Mouse (Mus musculus) forebrain, embryonic 12.5 days (tissue): ENCODE data around the gene Hps5. TPM values are rescaled to one million over a fixed set of nuclear protein-coding genes. Genes with fewer than 3 reads are reported as not detected.
A peak's percentile ranks its signal among the peaks of the same experiment; 100 is the strongest.
"Not testable (repeated sequence)": the region's sequence is repeated elsewhere in the genome, so short reads cannot be mapped to it uniquely, and the experiment has no call there.

Experiments
- ATAC-seq: fragments of 200-750 bp; cut with Nextera tagmentation; 2 replicates; pipeline ENCODE4 v1.8.0; 2017; ENCODE audit warnings: moderate TSS enrichment; ENCODE audit not compliant: low FRiP score
- H3K27ac ChIP-seq: fragments of 300-500 bp; sonication (generic); 2 replicates; pipeline ENCODE4 v1.5.1; 2016; ENCODE audit warnings: mild to moderate bottlenecking
- H3K27me3 ChIP-seq: fragments of 300-500 bp; sonication (generic); 2 replicates; pipeline ENCODE4 v1.6.1; 2016; ENCODE audit warnings: mild to moderate bottlenecking
- H3K36me3 ChIP-seq: fragments of 300-500 bp; sonication (generic); replicated peaks from 2 replicates; pipeline ENCODE4 v1.6.1; 2016; ENCODE audit warnings: mild to moderate bottlenecking
- H3K4me1 ChIP-seq: fragments of 300-500 bp; sonication (generic); 2 replicates; pipeline ENCODE4 v1.6.1; 2016
- H3K4me2 ChIP-seq: fragments of 300-500 bp; sonication (generic); 2 replicates; pipeline ENCODE4 v1.6.1; 2016; ENCODE audit warnings: mild to moderate bottlenecking, moderate library complexity
- H3K4me3 ChIP-seq: fragments of 300-500 bp; sonication (generic); replicated peaks from 2 replicates; pipeline ENCODE4 v1.5.1; 2016; ENCODE audit warnings: mild to moderate bottlenecking
- H3K9ac ChIP-seq: fragments of 300-500 bp; sonication (generic); 2 replicates; pipeline ENCODE4 v1.6.1; 2016; ENCODE audit warnings: mild to moderate bottlenecking
- H3K9me3 ChIP-seq: fragments of 300-500 bp; sonication (generic); 2 replicates; pipeline ENCODE4 v1.6.1; 2016
- WGBS: fragments of 180-500 bp; shearing (Covaris S2); methylation state at CpG from one replicate; pipeline ENCODE4 v1.1.7; 2016; 5-methylcytosine and 5-hydroxymethylcytosine counted together
- polyA plus RNA-seq: library from polyadenylated mRNA; unstranded; fragments of >200 nt; fragmentation: Nextera tagmentation; extraction: Ambion mirVana; gene quantifications from 2 replicates; pipeline ENCODE4 v1.2.1, GENCODE M21; 2016

Hps5 gene
- polyA plus RNA-seq, 1 experiment from 2014 or later, result 25.3 TPM

- H3K4me3 ChIP-seq, result no peak overlapping the region
- 84% methylated on average over 5 of the region's 5 CpGs for WGBS
- ATAC-seq, result no peak
- H3K4me2 ChIP-seq, result no peak overlapping the region
- peaks cover 10% of the 10 kb centered on the region for H3K27me3 ChIP-seq
- no peaks in the 10 kb centered on the region for H3K9me3 ChIP-seq
- H3K36me3 ChIP-seq, result no peaks in the 10 kb centered on the region
- H3K27ac ChIP-seq, result no peak overlapping the region
- no peak overlapping the region for H3K9ac ChIP-seq
- peaks cover 25% of the 10 kb centered on the region for H3K4me1 ChIP-seq
Measured at GRCm38 (mm10) chr7:46836357-46836756, 40.5 kb upstream of the Hps5 start.

GRCm38 (mm10) chr7:46834994-46835610, 39.2 kb upstream of the Hps5 start:
- peaks cover 25% of the 10 kb centered on the region for H3K4me1 ChIP-seq
- 0 out of 2 replicates have a peak overlapping the region, but pooled peaks have one; percentile 25 for H3K27ac ChIP-seq
- H3K36me3 ChIP-seq, result no peaks in the 10 kb centered on the region
- H3K4me2 ChIP-seq, result no peak overlapping the region
- peak overlapping the region; percentile 47; the same call in 1 of the 2 replicates for H3K9ac ChIP-seq
- 30% methylated on average over 13 of the region's 14 CpGs for WGBS
- 0 out of 2 replicates have a peak, but pooled peaks have one; percentile 20 for ATAC-seq
- H3K4me3 ChIP-seq, result no peak overlapping the region
- no peaks in the 10 kb centered on the region for H3K9me3 ChIP-seq
- H3K27me3 ChIP-seq, result peaks cover 3% of the 10 kb centered on the region; the same call in 1 of the 2 replicates

- no peak for ATAC-seq
- 88% methylated on average over 7 of the region's 7 CpGs for WGBS
- Histone ChIP-seq H3K4me2 (no peak overlapping the region), H3K4me1 (peaks cover 18% of the 10 kb centered on the region), H3K36me3 (no peaks in the 10 kb centered on the region), H3K9ac (no peak overlapping the region), H3K27me3 (no peaks in the 10 kb centered on the region), H3K27ac (no peak overlapping the region), H3K4me3 (no peak overlapping the region), H3K9me3 (no peaks in the 10 kb centered on the region)
Measured at GRCm38 (mm10) chr7:46833670-46834255, 37.9 kb upstream of the Hps5 start.

GRCm38 (mm10) chr7:46833266-46833665, 37.4 kb upstream of the Hps5 start:
- Histone ChIP-seq H3K27me3 (no peaks in the 10 kb centered on the region), H3K9me3 (no peaks in the 10 kb centered on the region), H3K9ac (no peak overlapping the region), H3K4me3 (no peak overlapping the region), H3K36me3 (no peaks in the 10 kb centered on the region), H3K27ac (no peak overlapping the region), H3K4me1 (peaks cover 13% of the 10 kb centered on the region), H3K4me2 (no peak overlapping the region)
- WGBS, result 88% methylated on average over 6 of the region's 6 CpGs
- ATAC-seq, result no peak

GRCm38 (mm10) chr7:46832112-46832810, 36.4 kb upstream of the Hps5 start:
- H3K27me3 ChIP-seq, H3K9me3 ChIP-seq, ATAC-seq, H3K4me1 ChIP-seq, H3K27ac ChIP-seq, H3K4me3 ChIP-seq, H3K9ac ChIP-seq, H3K4me2 ChIP-seq, H3K36me3 ChIP-seq: not testable (repeated sequence)
- WGBS, result 88% methylated on average over 11 of the region's 11 CpGs

GRCm38 (mm10) chr7:46831693-46832092, 35.8 kb upstream of the Hps5 start:
- 86% methylated on average over 8 of the region's 8 CpGs for WGBS
- ATAC-seq, result no peak
- Histone ChIP-seq H3K4me3 (no peak overlapping the region), H3K27ac (no peak overlapping the region), H3K9ac (no peak overlapping the region), H3K27me3 (no peaks in the 10 kb centered on the region), H3K4me2 (no peak overlapping the region), H3K9me3 (no peaks in the 10 kb centered on the region), H3K36me3 (no peaks in the 10 kb centered on the region), H3K4me1 (peaks cover 7% of the 10 kb centered on the region)

GRCm38 (mm10) chr7:46830799-46831590, 35.1 kb upstream of the Hps5 start:
- no peak for ATAC-seq
- Histone ChIP-seq H3K4me1 (peaks cover 7% of the 10 kb centered on the region), H3K9me3 (no peaks in the 10 kb centered on the region), H3K4me2 (no peak overlapping the region), H3K4me3 (no peak overlapping the region), H3K36me3 (no peaks in the 10 kb centered on the region), H3K27ac (no peak overlapping the region), H3K9ac (no peak overlapping the region), H3K27me3 (no peaks in the 10 kb centered on the region)
- WGBS, result 71% methylated on average over 13 of the region's 13 CpGs

- Histone ChIP-seq H3K4me2 (no peak overlapping the region), H3K4me1 (peaks cover 1% of the 10 kb centered on the region), H3K27me3 (no peaks in the 10 kb centered on the region), H3K4me3 (no peak overlapping the region), H3K9me3 (no peaks in the 10 kb centered on the region), H3K36me3 (no peaks in the 10 kb centered on the region), H3K9ac (no peak overlapping the region), H3K27ac (no peak overlapping the region)
- WGBS, result 89% methylated on average over 12 of the region's 12 CpGs
- no peak for ATAC-seq
Measured at GRCm38 (mm10) chr7:46829911-46830310, 34.0 kb upstream of the Hps5 start.

GRCm38 (mm10) chr7:46827803-46828184, 31.9 kb upstream of the Hps5 start:
- Histone ChIP-seq H3K4me1 (no peaks in the 10 kb centered on the region), H3K9me3 (no peaks in the 10 kb centered on the region), H3K4me2 (no peak overlapping the region), H3K4me3 (no peak overlapping the region), H3K9ac (no peak overlapping the region), H3K27ac (no peak overlapping the region), H3K27me3 (no peaks in the 10 kb centered on the region), H3K36me3 (peaks cover 12% of the 10 kb centered on the region)
- ATAC-seq, result no peak
- WGBS, result 86% methylated on average over 2 of the region's 2 CpGs

GRCm38 (mm10) chr7:46827046-46827802, 31.4 kb upstream of the Hps5 start:
- Histone ChIP-seq H3K4me3 (no peak overlapping the region), H3K27ac (no peak overlapping the region), H3K4me1 (no peaks in the 10 kb centered on the region), H3K9me3 (no peaks in the 10 kb centered on the region), H3K36me3 (peaks cover 18% of the 10 kb centered on the region), H3K27me3 (no peaks in the 10 kb centered on the region), H3K4me2 (no peak overlapping the region), H3K9ac (no peak overlapping the region)
- no peak for ATAC-seq
- 83% methylated on average over 20 of the region's 20 CpGs for WGBS

- WGBS, result 94% methylated on average over 15 of the region's 15 CpGs
- H3K4me3 ChIP-seq, H3K27me3 ChIP-seq, H3K4me2 ChIP-seq, ATAC-seq, H3K9me3 ChIP-seq, H3K4me1 ChIP-seq, H3K9ac ChIP-seq, H3K27ac ChIP-seq: not testable (repeated sequence)
- H3K36me3 ChIP-seq, result peaks cover 69% of the 10 kb centered on the region
Measured at GRCm38 (mm10) chr7:46820876-46821632, 25.2 kb upstream of the Hps5 start.
